Mouse (Mus musculus): ENCODE measurements at regions not wholly inside any gene's neighbourhood (a gene's known extent, or its start where the extent isn't known, plus 50 kb on each side); places are given as distances from the start of the nearest gene placed in this dataset.

- no peak for ATAC-seq
- TF ChIP-seq CTCF (IDR thresholded peaks at IDR 0.05; ENCODE audit: low read depth), result no peak
- Histone ChIP-seq H3K9ac (ENCODE audit: low read depth, low read length) (no peak overlapping the region), H3K9me3 (ENCODE audit: control insufficient read depth) (no peaks in the 10 kb centered on the region), H3K4me1 (replicated peaks; ENCODE audit: control insufficient read depth, insufficient read depth, low read length) (no peaks in the 10 kb centered on the region), H3K4me2 (replicated peaks; ENCODE audit: low read depth) (no peak overlapping the region), H3K36me3 (ENCODE audit: control insufficient read depth, insufficient read depth) (no peaks in the 10 kb centered on the region), H3K27me3 (replicated peaks; ENCODE audit: control insufficient read depth, insufficient read depth, low read length) (no peaks in the 10 kb centered on the region), H3K4me3 (ENCODE audit: low read depth, low read length) (no peak overlapping the region), H3K27ac (ENCODE audit: low read depth, low read length) (no peak overlapping the region)
- 41% methylated on average over 4 of the region's 4 CpGs for WGBS
These were observed 520.2 kb upstream of the Cited2 start for GRCm38 (mm10) chr10:17202556-17203415.

GRCm38 (mm10) chr10:17203416-17204110 lies 519.5 kb upstream of the Cited2 start:
- Histone ChIP-seq H3K27ac (ENCODE audit: low read depth, low read length) (no peak overlapping the region), H3K4me2 (replicated peaks; ENCODE audit: low read depth) (no peak overlapping the region), H3K9ac (ENCODE audit: low read depth, low read length) (no peak overlapping the region), H3K9me3 (ENCODE audit: control insufficient read depth) (no peaks in the 10 kb centered on the region), H3K4me1 (replicated peaks; ENCODE audit: control insufficient read depth, insufficient read depth, low read length) (no peaks in the 10 kb centered on the region), H3K27me3 (replicated peaks; ENCODE audit: control insufficient read depth, insufficient read depth, low read length) (no peaks in the 10 kb centered on the region), H3K36me3 (ENCODE audit: control insufficient read depth, insufficient read depth) (no peaks in the 10 kb centered on the region), H3K4me3 (ENCODE audit: low read depth, low read length) (no peak overlapping the region)
- no peak for ATAC-seq
- WGBS, result 92% methylated on average over 4 of the region's 4 CpGs
- TF ChIP-seq CTCF (IDR thresholded peaks at IDR 0.05; ENCODE audit: low read depth), result no peak

- 78% methylated on average over 1 of the region's 1 CpGs for whole genome bisulfite sequencing
- Histone ChIP-seq H3K27ac (ENCODE audit: low read depth, low read length) (no peak overlapping the region), H3K4me3 (ENCODE audit: low read depth, low read length) (no peak overlapping the region), H3K27me3 (replicated peaks; ENCODE audit: control insufficient read depth, insufficient read depth, low read length) (no peaks in the 10 kb centered on the region), H3K4me2 (replicated peaks; ENCODE audit: low read depth) (no peak overlapping the region), H3K9me3 (ENCODE audit: control insufficient read depth) (no peaks in the 10 kb centered on the region), H3K36me3 (ENCODE audit: control insufficient read depth, insufficient read depth) (no peaks in the 10 kb centered on the region), H3K9ac (ENCODE audit: low read depth, low read length) (no peak overlapping the region), H3K4me1 (replicated peaks; ENCODE audit: control insufficient read depth, insufficient read depth, low read length) (no peaks in the 10 kb centered on the region)
- no peak for TF ChIP-seq CTCF (IDR thresholded peaks at IDR 0.05; ENCODE audit: low read depth)
- no peak for ATAC-seq
These were observed 518.9 kb upstream of the Cited2 start for GRCm38 (mm10) chr10:17204153-17204552.

GRCm38 (mm10) chr10:17212551-17213309 lies 510.3 kb upstream of the Cited2 start:
- H3K4me2 ChIP-seq (replicated peaks; ENCODE audit: low read depth), result no peak overlapping the region
- 39% methylated on average over 12 of the region's 12 CpGs for WGBS
- H3K4me1 ChIP-seq (replicated peaks; ENCODE audit: control insufficient read depth, insufficient read depth, low read length), result 0 out of 2 replicates have a peak, but pooled peaks cover 3% of the 10 kb centered on the region
- no peaks in the 10 kb centered on the region for H3K9me3 ChIP-seq (ENCODE audit: control insufficient read depth)
- TF ChIP-seq CTCF (IDR thresholded peaks at IDR 0.05; ENCODE audit: low read depth), result no peak
- H3K27ac ChIP-seq (ENCODE audit: low read depth, low read length), result no peak overlapping the region
- H3K9ac ChIP-seq (ENCODE audit: low read depth, low read length), result no peak overlapping the region
- ATAC-seq, result no peak
- no peak overlapping the region for H3K4me3 ChIP-seq (ENCODE audit: low read depth, low read length)
- H3K36me3 ChIP-seq (ENCODE audit: control insufficient read depth, insufficient read depth), result no peaks in the 10 kb centered on the region
- no peaks in the 10 kb centered on the region for H3K27me3 ChIP-seq (replicated peaks; ENCODE audit: control insufficient read depth, insufficient read depth, low read length)

- Histone ChIP-seq H3K27ac (ENCODE audit: low read depth, low read length) (no peak overlapping the region), H3K27me3 (replicated peaks; ENCODE audit: control insufficient read depth, insufficient read depth, low read length) (no peaks in the 10 kb centered on the region), H3K36me3 (ENCODE audit: control insufficient read depth, insufficient read depth) (no peaks in the 10 kb centered on the region), H3K4me2 (replicated peaks; ENCODE audit: low read depth) (0 out of 2 replicates have a peak overlapping the region, but pooled peaks have one; percentile 9), H3K4me1 (replicated peaks; ENCODE audit: control insufficient read depth, insufficient read depth, low read length) (0 out of 2 replicates have a peak, but pooled peaks cover 3% of the 10 kb centered on the region), H3K4me3 (ENCODE audit: low read depth, low read length) (no peak overlapping the region), H3K9ac (ENCODE audit: low read depth, low read length) (no peak overlapping the region), H3K9me3 (ENCODE audit: control insufficient read depth) (no peaks in the 10 kb centered on the region)
- no peak for ATAC-seq
- TF ChIP-seq CTCF (IDR thresholded peaks at IDR 0.05; ENCODE audit: low read depth), result no peak
- 61% methylated on average over 7 of the region's 7 CpGs for WGBS
These were observed 509.5 kb upstream of the Cited2 start for GRCm38 (mm10) chr10:17213310-17214064.
